8 mouse cellular contexts compared by ENCODE assay signal in genomic region chr9:62522791-62523471, GRCm38 (mm10). TPM values are rescaled to one million over a fixed set of nuclear protein-coding genes. Genes with fewer than 3 reads are reported as not detected.
DNase-seq lines count a peak whose midpoint lies in the region; ATAC-seq and TF ChIP-seq lines count a peak whose summit lies in the region.

No protein-coding gene starts in this region.

- no peaks in the 10 kb centered on the region for H3K36me3 ChIP-seq in E14TG2a.4 (ENCODE audit: insufficient read depth, low read length)
- no peaks in the 10 kb centered on the region for H3K36me3 ChIP-seq in heart, embryonic 11.5 days (ENCODE audit: control insufficient read depth, insufficient read depth, low read length)

- TF ChIP-seq CTCF in E14TG2a.4 (conservative IDR thresholded peaks at IDR 0.05; ENCODE audit: low read length): no peak

- H3K9me3 ChIP-seq in E14TG2a.4 (ENCODE audit: low read length): no peaks in the 10 kb centered on the region
- no peaks in the 10 kb centered on the region for H3K9me3 ChIP-seq in heart, embryonic 11.5 days (replicated peaks; ENCODE audit: control insufficient read depth, low read length)

- ATAC-seq in heart, embryonic 11.5 days (replicated peaks; ENCODE audit: insufficient number of reproducible peaks, low FRiP score, low TSS enrichment): 0 out of 2 replicates have a peak, but pooled peaks have one; percentile 33
- ATAC-seq in erythroid progenitor cell, adult 5-6 weeks (replicated peaks; ENCODE audit: low FRiP score, poor library complexity, severe bottlenecking): no peak

- peaks cover 100% of the 10 kb centered on the region for H3K4me1 ChIP-seq in E14TG2a.4 (replicated peaks; ENCODE audit: low read depth, low read length)
- peaks cover 53% of the 10 kb centered on the region for H3K4me1 ChIP-seq in heart, embryonic 11.5 days (ENCODE audit: control insufficient read depth, insufficient read depth, low read length)

- H3K27me3 ChIP-seq in E14TG2a.4 (ENCODE audit: insufficient read depth, low read length): peaks cover 7% of the 10 kb centered on the region; the same call in 1 of the 2 replicates
- no peaks in the 10 kb centered on the region for H3K27me3 ChIP-seq in heart, embryonic 11.5 days (ENCODE audit: control insufficient read depth, insufficient read depth, low read length)

- peak overlapping the region; percentile 45 for H3K4me2 ChIP-seq in heart, embryonic 11.5 days

- H3K9ac ChIP-seq in heart, embryonic 11.5 days (ENCODE audit: low read depth, low read length): 0 out of 2 replicates have a peak overlapping the region, but pooled peaks have one; percentile 28

- peak; percentile 69 for DNase-seq in adrenal gland, postnatal 14 days
- peak; percentile 65 for DNase-seq in kidney, adult 9 months
- DNase-seq in lung, postnatal 14 days: peak; percentile 78
- no peak for DNase-seq in layer of hippocampus, adult 8-10 months (ENCODE audit: low spot score in 2 of 2)
- no peak for DNase-seq in frontal cortex, adult 2 months (ENCODE audit: extremely low spot score in 1 of 2, low spot score in 1 of 2)

- peak overlapping the region; percentile 75 for H3K27ac ChIP-seq in heart, embryonic 11.5 days (ENCODE audit: low read depth, low read length)

- H3K4me3 ChIP-seq in E14TG2a.4 (replicated peaks; ENCODE audit: low read length): peak overlapping the region; percentile 48
- no peak overlapping the region for H3K4me3 ChIP-seq in heart, embryonic 11.5 days (ENCODE audit: low read depth, low read length)

- 11% methylated on average over 15 of the region's 15 CpGs for WGBS in heart, embryonic 11.5 days (ENCODE audit: insufficient replicate concordance)

RNA-seq across cellular contexts. Expression of gene Coro2b, which starts 13.9 kb away (rescaled TPM):
- total RNA-seq in adrenal gland, postnatal 14 days (2021): 15.9 and 20.6 TPM in 2 replicates
- polyA plus RNA-seq in heart, embryonic 11.5 days (2014; fragmentation: Nextera tagmentation; extraction: Ambion mirVana): 3.7 TPM in 2 replicates
- total RNA-seq in layer of hippocampus, adult 8-10 months (2022): 100 to 1,000 TPM; 201 to 245 (median 216) TPM
- polyA plus RNA-seq in frontal cortex, adult 2 months (2012; rRNA removed): 97.7 and 104 TPM in 2 replicates
- not detected in 2 replicates for total RNA-seq in erythroid progenitor cell, adult 5-6 weeks (2015; ENCODE audit: low replicate concordance)
- 0.13 TPM in 1 of 2 replicates, not detected in the other for total RNA-seq in erythroid progenitor cell, adult 5-6 weeks (2017; ENCODE audit: low replicate concordance)

Comparison
In these comparisons a context has a peak if more than half of its experiments do, and no peak if none do; other contexts are left out.
1. DNase-seq: peak in adrenal gland, postnatal 14 days (single experiment), kidney, adult 9 months (single experiment) and lung, postnatal 14 days (single experiment); none in layer of hippocampus, adult 8-10 months (0 of 2) and frontal cortex, adult 2 months (0 of 2).
2. RNA of gene Coro2b, which starts 13.9 kb away (total RNA-seq): 201 to 245 TPM in layer of hippocampus, adult 8-10 months and 15.9 to 20.6 TPM in adrenal gland, postnatal 14 days; 0.13 TPM in erythroid progenitor cell, adult 5-6 weeks; every median in the first group is over 10 times any median in the second.